Mouse (Mus musculus) heart, postnatal 0 days (tissue): ENCODE measurements around the gene Slc13a3. TPM values are rescaled to one million over a fixed set of nuclear protein-coding genes. Genes with fewer than 3 reads are reported as not detected.

Source experiments
- ATAC-seq: fragments of 200-750 bp; cut with Nextera tagmentation; 2 replicates; pipeline ENCODE4 v1.8.0; 2017; ENCODE audit warnings: low read depth, moderate number of reproducible peaks, moderate library complexity; ENCODE audit not compliant: insufficient read depth
- DNase-seq: peaks from one replicate; pipeline ENCODE4 v3.0.0-alpha.2; 2016; ENCODE audit warnings: low spot score
- H3K27ac ChIP-seq: fragments of 300-500 bp; sonication (generic); 2 replicates; pipeline ENCODE4 v1.5.1; 2014; ENCODE audit warnings: low read depth, mild to moderate bottlenecking
- H3K27me3 ChIP-seq: fragments of 300-500 bp; sonication (generic); 2 replicates; pipeline ENCODE4 v1.6.1; 2014; ENCODE audit warnings: low read length, mixed read lengths; ENCODE audit not compliant: control insufficient read depth, insufficient read depth
- H3K36me3 ChIP-seq: fragments of 300-500 bp; sonication (generic); replicated peaks from 2 replicates; pipeline ENCODE4 v1.6.1; 2014; ENCODE audit warnings: low read length, mixed read lengths; ENCODE audit not compliant: control insufficient read depth, insufficient read depth
- H3K4me1 ChIP-seq: fragments of 300-500 bp; sonication (generic); 2 replicates; pipeline ENCODE4 v1.6.1; 2014; ENCODE audit warnings: antibody characterized with exemption; ENCODE audit not compliant: control insufficient read depth, insufficient read depth
- H3K4me2 ChIP-seq: fragments of 300-500 bp; sonication (generic); 2 replicates; pipeline ENCODE4 v1.6.1; 2014; ENCODE audit warnings: low read depth, mild to moderate bottlenecking, low read length, moderate library complexity
- H3K4me3 ChIP-seq: fragments of 300-500 bp; sonication (generic); 2 replicates; pipeline ENCODE4 v1.5.1; 2014; ENCODE audit warnings: low read depth, low read length
- H3K9ac ChIP-seq: fragments of 300-500 bp; sonication (generic); replicated peaks from 2 replicates; pipeline ENCODE4 v1.6.1; 2014; ENCODE audit warnings: low read depth, low read length, mixed read lengths
- H3K9me3 ChIP-seq: fragments of 300-500 bp; sonication (generic); replicated peaks from 2 replicates; pipeline ENCODE4 v1.6.1; 2016; ENCODE audit warnings: low read length; ENCODE audit not compliant: control insufficient read depth
- CTCF ChIP-seq: IDR thresholded peaks from 2 replicates; pipeline ENCODE4 v1.5.1; 2016; ENCODE audit warnings: antibody characterized with exemption, control low read depth, low read depth
- EP300 ChIP-seq: IDR thresholded peaks from 2 replicates; pipeline ENCODE4 v1.6.1; 2016; ENCODE audit warnings: antibody characterized with exemption, low read depth
- WGBS: fragments of 180-500 bp; shearing (Covaris S2); extraction: QIAGEN DNeasy Blood & Tissue Kit; methylation state at CpG from one replicate; pipeline ENCODE4 v1.1.7; 2014; 5-methylcytosine and 5-hydroxymethylcytosine counted together
- polyA plus RNA-seq: library from polyadenylated mRNA; unstranded; fragments of >200 nt; fragmentation: Nextera tagmentation; extraction: Ambion mirVana; gene quantifications from 2 replicates; pipeline ENCODE4 v1.2.1, GENCODE M21; 2015
- total RNA-seq: library from RNA; depleted of rRNA; stranded (reverse); fragments of >200 nt; gene quantifications from 2 replicates; pipeline ENCODE4 v1.2.3, GENCODE M21; 2014; ENCODE audit warnings: low replicate concordance

Gene Slc13a3
- total and polyA plus RNA-seq, 2 experiments from 2014 or later = 0.16 TPM; not detected in 1

- WGBS = 63% methylated on average over 5 of the region's 5 CpGs
- Histone ChIP-seq H3K9ac (no peak overlapping the region), H3K4me3 (no peak overlapping the region), H3K4me2 (no peak overlapping the region), H3K36me3 (peaks cover 19% of the 10 kb centered on the region), H3K27ac (no peak overlapping the region), H3K9me3 (no peaks in the 10 kb centered on the region), H3K4me1 (no peaks in the 10 kb centered on the region), H3K27me3 (no peaks in the 10 kb centered on the region)
- no peak for ATAC-seq
- no peak for TF ChIP-seq EP300
- TF ChIP-seq CTCF = no peak
- no peak for DNase-seq
These were observed 13.4 kb upstream of the Slc13a3 start for GRCm38 (mm10) chr2:165486401-165486800.

DNA sequence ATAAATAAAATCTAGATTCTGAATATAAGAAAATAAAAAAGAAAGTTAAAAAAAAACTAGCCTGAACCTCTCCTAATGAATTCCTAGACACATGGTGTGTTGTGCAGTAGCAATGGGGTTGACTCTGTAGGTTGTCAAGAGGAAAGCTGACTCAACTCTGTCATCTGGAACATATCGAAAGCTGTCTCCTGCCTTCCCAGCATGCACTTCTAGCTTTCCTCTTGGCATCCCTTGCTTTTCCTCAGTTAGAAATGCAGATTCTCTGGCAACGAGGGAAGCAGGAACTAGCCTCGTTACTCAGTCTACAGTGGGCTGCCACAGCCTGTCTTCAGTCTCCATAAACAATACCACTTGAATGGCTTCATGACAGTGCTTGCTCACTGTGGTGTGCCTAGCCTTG is 12.8 kb upstream of the Slc13a3 start:
- Histone ChIP-seq H3K9ac (no peak overlapping the region), H3K4me1 (no peaks in the 10 kb centered on the region), H3K9me3 (no peaks in the 10 kb centered on the region), H3K36me3 (peaks cover 18% of the 10 kb centered on the region), H3K27ac (no peak overlapping the region), H3K27me3 (no peaks in the 10 kb centered on the region), H3K4me3 (no peak overlapping the region), H3K4me2 (no peak overlapping the region)
- WGBS = 58% methylated on average over 3 of the region's 3 CpGs
- DNase-seq = no peak
- ATAC-seq = no peak
- TF ChIP-seq EP300 = no peak
- no peak for TF ChIP-seq CTCF

GRCm38 (mm10) chr2:165484152-165484551 is 11.1 kb upstream of the Slc13a3 start:
- Histone ChIP-seq H3K4me1 (no peaks in the 10 kb centered on the region), H3K4me2 (no peak overlapping the region), H3K27me3 (no peaks in the 10 kb centered on the region), H3K9ac (no peak overlapping the region), H3K36me3 (0 out of 2 replicates have a peak, but pooled peaks cover 2% of the 10 kb centered on the region), H3K27ac (no peak overlapping the region), H3K9me3 (no peaks in the 10 kb centered on the region), H3K4me3 (no peak overlapping the region)
- no peak for DNase-seq
- 34% methylated on average over 6 of the region's 6 CpGs for WGBS
- ATAC-seq = no peak
- TF ChIP-seq CTCF (no peak), EP300 (no peak)

- no peak overlapping the region for H3K4me2 ChIP-seq
- H3K9me3 ChIP-seq = no peaks in the 10 kb centered on the region
- no peak overlapping the region for H3K4me3 ChIP-seq
- WGBS = 56% methylated on average over 8 of the region's 8 CpGs
- no peaks in the 10 kb centered on the region for H3K36me3 ChIP-seq
- no peak for DNase-seq
- TF ChIP-seq CTCF = no peak
- TF ChIP-seq EP300 = no peak
- ATAC-seq = no peak
- H3K4me1 ChIP-seq = no peaks in the 10 kb centered on the region
- H3K9ac ChIP-seq = no peak overlapping the region
- H3K27ac ChIP-seq = no peak overlapping the region
- no peaks in the 10 kb centered on the region for H3K27me3 ChIP-seq
These were observed 9.0 kb upstream of the Slc13a3 start for GRCm38 (mm10) chr2:165482003-165482402.

DNA sequence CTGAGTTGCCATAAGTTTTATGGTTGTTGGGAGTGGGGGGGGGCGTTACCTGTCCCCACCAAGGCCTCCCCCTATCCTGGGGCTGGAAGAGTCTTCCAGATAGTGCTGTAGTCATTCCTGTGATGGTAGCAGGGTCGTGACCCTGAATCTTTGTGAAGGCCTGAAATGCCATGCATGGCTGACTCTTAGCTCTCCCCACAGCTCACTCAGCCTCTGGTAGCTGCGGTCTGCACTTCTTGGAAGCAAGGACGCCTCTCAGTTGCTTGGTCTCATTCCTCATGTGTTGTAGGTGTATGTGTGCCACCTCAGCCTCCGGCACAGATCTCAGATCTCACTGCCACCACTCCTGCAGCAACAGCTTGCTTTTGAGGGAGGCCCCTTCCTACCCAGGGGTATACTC is 2.8 kb upstream of the Slc13a3 start:
- H3K4me2 ChIP-seq = no peak overlapping the region
- DNase-seq (no peak), ATAC-seq (no peak)
- TF ChIP-seq CTCF (no peak), EP300 (no peak)
- H3K9ac ChIP-seq = no peak overlapping the region
- H3K27ac ChIP-seq = no peak overlapping the region
- no peak overlapping the region for H3K4me3 ChIP-seq
- H3K36me3 ChIP-seq = no peaks in the 10 kb centered on the region
- peaks cover 31% of the 10 kb centered on the region for H3K27me3 ChIP-seq
- WGBS = 65% methylated on average over 5 of the region's 5 CpGs
- no peaks in the 10 kb centered on the region for H3K9me3 ChIP-seq
- H3K4me1 ChIP-seq = no peaks in the 10 kb centered on the region; the same call in 1 of the 2 replicates

- Histone ChIP-seq H3K4me3 (no peak overlapping the region), H3K27me3 (peaks cover 31% of the 10 kb centered on the region), H3K9me3 (no peaks in the 10 kb centered on the region), H3K4me2 (no peak overlapping the region), H3K36me3 (no peaks in the 10 kb centered on the region), H3K9ac (no peak overlapping the region), H3K27ac (no peak overlapping the region), H3K4me1 (no peaks in the 10 kb centered on the region; the same call in 1 of the 2 replicates)
- WGBS = 77% methylated on average over 7 of the region's 7 CpGs
- ATAC-seq = no peak
- no peak for DNase-seq
- TF ChIP-seq CTCF (no peak), EP300 (no peak)
These were observed 2.4 kb upstream of the Slc13a3 start for GRCm38 (mm10) chr2:165475412-165475811.
